Mouse (Mus musculus): ENCODE measurements at regions not wholly inside any gene's neighbourhood (a gene's known extent, or its start where the extent isn't known, plus 50 kb on each side); places are given as distances from the start of the nearest gene placed in this dataset.

DNA sequence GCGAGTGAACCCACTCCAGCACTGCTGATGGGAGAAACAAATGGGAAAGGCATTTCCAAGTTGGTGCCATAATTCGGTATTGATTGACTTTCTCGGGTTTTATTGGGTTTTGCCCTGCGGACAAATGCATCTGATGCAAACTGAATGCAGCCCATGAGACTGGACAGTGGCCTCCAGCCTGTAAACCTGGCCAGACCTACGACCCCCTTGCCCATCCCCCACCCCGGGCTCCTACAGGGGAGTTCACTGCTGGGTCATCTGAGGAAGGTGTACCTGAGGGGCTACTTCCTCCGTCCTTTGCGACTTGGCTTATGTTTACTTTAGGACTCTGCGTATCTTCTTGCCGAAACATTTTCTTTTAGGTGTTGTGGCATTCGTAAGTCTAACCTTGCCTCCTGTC lies 262.3 kb upstream of the Irx2 start:
- H3K27me3 ChIP-seq (ENCODE audit: insufficient read depth, low read length): peaks cover 48% of the 10 kb centered on the region
- no peak overlapping the region for H3K9ac ChIP-seq
- no peak overlapping the region for H3K27ac ChIP-seq (ENCODE audit: low read depth, low read length)
- no peaks in the 10 kb centered on the region for H3K4me1 ChIP-seq (ENCODE audit: insufficient read depth)
- no peak for ATAC-seq
- DNase-seq: no peak
- H3K36me3 ChIP-seq (ENCODE audit: insufficient read depth): no peaks in the 10 kb centered on the region
- H3K9me3 ChIP-seq (ENCODE audit: low read length): no peaks in the 10 kb centered on the region
- H3K4me3 ChIP-seq (ENCODE audit: low read depth, low read length): no peak overlapping the region
- TF ChIP-seq CTCF (IDR thresholded peaks at IDR 0.05; ENCODE audit: low read depth): no peak
- H3K4me2 ChIP-seq (ENCODE audit: low read depth): no peak overlapping the region
- 59% methylated on average over 11 of the region's 11 CpGs for WGBS

DNA sequence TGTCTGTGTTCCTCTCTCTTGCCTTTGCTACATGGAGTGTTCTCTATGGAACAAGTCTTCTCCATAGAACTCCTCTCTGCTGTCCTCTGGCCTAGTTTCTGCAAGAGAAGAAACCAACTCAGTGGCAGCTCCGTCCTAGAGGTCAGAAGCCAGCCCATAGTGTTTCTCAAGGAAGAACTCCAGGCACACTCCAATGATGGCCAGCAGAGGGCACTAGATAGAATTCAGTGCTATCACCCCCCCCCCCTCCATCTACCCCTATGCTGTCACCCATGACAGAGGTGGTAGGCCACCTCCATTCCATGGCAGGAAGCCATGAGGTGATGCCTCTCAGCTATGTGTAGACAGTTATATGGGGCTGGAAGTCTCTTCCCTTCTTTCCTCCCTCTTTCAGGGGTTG lies 258.5 kb upstream of the Irx2 start:
- Histone ChIP-seq H3K27ac (ENCODE audit: low read depth, low read length) (no peak overlapping the region), H3K4me1 (ENCODE audit: insufficient read depth) (no peaks in the 10 kb centered on the region), H3K9me3 (ENCODE audit: low read length) (no peaks in the 10 kb centered on the region), H3K4me3 (ENCODE audit: low read depth, low read length) (no peak overlapping the region), H3K27me3 (ENCODE audit: insufficient read depth, low read length) (peaks cover 40% of the 10 kb centered on the region), H3K36me3 (ENCODE audit: insufficient read depth) (no peaks in the 10 kb centered on the region), H3K9ac (no peak overlapping the region), H3K4me2 (ENCODE audit: low read depth) (no peak overlapping the region)
- DNase-seq: no peak
- 83% methylated on average over 1 of the region's 1 CpGs for WGBS
- TF ChIP-seq CTCF (IDR thresholded peaks at IDR 0.05; ENCODE audit: low read depth): peak; percentile 21; the same call in 1 of the 2 replicates
- ATAC-seq: no peak

DNA sequence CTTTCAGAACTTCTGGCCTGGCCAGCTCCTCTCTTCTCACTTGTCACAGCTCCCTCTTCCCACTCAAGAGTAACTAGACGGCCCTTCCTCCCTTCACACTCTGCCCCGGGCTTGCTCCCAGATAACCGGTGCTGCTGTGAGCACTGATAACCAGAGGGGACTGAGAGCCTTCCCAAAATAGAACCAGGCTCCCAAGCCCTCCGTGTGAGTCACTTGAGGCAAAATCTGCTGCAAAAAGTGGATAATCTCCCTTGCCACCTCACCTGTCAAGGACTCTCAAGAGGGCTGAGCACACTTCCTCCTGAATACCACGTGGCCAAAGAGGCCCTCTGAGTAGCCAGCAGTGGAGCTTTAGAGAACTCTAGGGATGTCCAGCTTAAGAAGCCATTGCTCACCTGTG lies 257.6 kb upstream of the Irx2 start:
- Histone ChIP-seq H3K27me3 (ENCODE audit: insufficient read depth, low read length) (peaks cover 31% of the 10 kb centered on the region), H3K4me2 (ENCODE audit: low read depth) (no peak overlapping the region), H3K9ac (no peak overlapping the region), H3K36me3 (ENCODE audit: insufficient read depth) (no peaks in the 10 kb centered on the region), H3K4me3 (ENCODE audit: low read depth, low read length) (no peak overlapping the region), H3K4me1 (ENCODE audit: insufficient read depth) (no peaks in the 10 kb centered on the region), H3K9me3 (ENCODE audit: low read length) (no peaks in the 10 kb centered on the region), H3K27ac (ENCODE audit: low read depth, low read length) (no peak overlapping the region)
- no peak for ATAC-seq
- DNase-seq: no peak
- no peak for TF ChIP-seq CTCF (IDR thresholded peaks at IDR 0.05; ENCODE audit: low read depth)
- WGBS: 75% methylated on average over 5 of the region's 5 CpGs

DNA sequence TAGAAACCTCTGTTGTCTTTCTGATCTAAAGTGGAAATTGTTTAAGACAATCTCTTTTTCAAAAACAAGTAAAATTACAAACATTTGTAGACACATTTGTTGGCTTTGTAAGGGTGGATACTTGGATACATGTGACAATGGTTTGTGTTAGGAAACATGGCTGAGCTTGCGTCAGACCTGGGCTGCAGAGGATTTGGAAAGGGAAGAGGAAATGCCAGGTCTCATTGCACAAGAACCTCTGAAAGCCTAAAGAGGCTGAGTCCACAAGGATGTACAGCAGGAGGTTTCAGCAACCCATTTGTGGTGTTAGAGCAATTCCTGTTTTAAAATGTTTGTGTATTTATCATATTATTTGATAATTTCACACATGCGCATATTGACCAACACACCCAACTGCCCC lies 235.3 kb upstream of the Irx2 start:
- Histone ChIP-seq H3K27ac (ENCODE audit: low read depth, low read length) (no peak overlapping the region), H3K4me2 (ENCODE audit: low read depth) (no peak overlapping the region), H3K27me3 (ENCODE audit: insufficient read depth, low read length) (no peaks in the 10 kb centered on the region), H3K9me3 (ENCODE audit: low read length) (no peaks in the 10 kb centered on the region), H3K36me3 (ENCODE audit: insufficient read depth) (no peaks in the 10 kb centered on the region), H3K9ac (no peak overlapping the region), H3K4me1 (ENCODE audit: insufficient read depth) (no peaks in the 10 kb centered on the region), H3K4me3 (ENCODE audit: low read depth, low read length) (no peak overlapping the region)
- WGBS: 98% methylated on average over 2 of the region's 2 CpGs
- TF ChIP-seq CTCF (IDR thresholded peaks at IDR 0.05; ENCODE audit: low read depth): no peak
- no peak for DNase-seq
- ATAC-seq: no peak

DNA sequence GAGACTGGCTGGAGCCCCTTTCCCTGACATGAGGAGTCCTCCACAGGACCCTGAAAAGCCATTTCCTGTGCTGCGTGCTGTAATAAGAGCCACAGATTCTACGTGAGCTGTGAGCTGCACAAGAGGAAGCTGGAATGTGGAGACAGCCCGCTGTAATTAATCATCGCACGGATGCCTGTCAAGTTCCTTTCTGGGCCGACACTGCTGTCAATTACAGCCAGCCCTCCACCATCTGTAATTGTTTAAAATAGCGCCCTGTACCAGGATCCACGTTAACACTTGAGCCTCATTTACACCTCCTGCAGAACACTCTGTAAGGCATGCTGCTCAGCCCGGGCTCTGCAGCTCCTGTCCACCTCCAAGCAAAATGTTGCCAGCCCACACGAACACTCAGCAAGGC lies 227.9 kb upstream of the Irx2 start:
- H3K27me3 ChIP-seq (ENCODE audit: insufficient read depth, low read length): no peaks in the 10 kb centered on the region
- peak; percentile 93 for ATAC-seq
- 0 out of 2 replicates have a peak, but pooled peaks cover 4% of the 10 kb centered on the region for H3K4me1 ChIP-seq (ENCODE audit: insufficient read depth)
- H3K36me3 ChIP-seq (ENCODE audit: insufficient read depth): no peaks in the 10 kb centered on the region
- H3K27ac ChIP-seq (ENCODE audit: low read depth, low read length): no peak overlapping the region
- H3K4me3 ChIP-seq (ENCODE audit: low read depth, low read length): no peak overlapping the region
- no peaks in the 10 kb centered on the region for H3K9me3 ChIP-seq (ENCODE audit: low read length)
- peak; percentile 41 for DNase-seq
- no peak overlapping the region for H3K9ac ChIP-seq
- 15% methylated on average over 10 of the region's 10 CpGs for WGBS
- TF ChIP-seq CTCF (IDR thresholded peaks at IDR 0.05; ENCODE audit: low read depth): no peak
- no peak overlapping the region for H3K4me2 ChIP-seq (ENCODE audit: low read depth)

DNA sequence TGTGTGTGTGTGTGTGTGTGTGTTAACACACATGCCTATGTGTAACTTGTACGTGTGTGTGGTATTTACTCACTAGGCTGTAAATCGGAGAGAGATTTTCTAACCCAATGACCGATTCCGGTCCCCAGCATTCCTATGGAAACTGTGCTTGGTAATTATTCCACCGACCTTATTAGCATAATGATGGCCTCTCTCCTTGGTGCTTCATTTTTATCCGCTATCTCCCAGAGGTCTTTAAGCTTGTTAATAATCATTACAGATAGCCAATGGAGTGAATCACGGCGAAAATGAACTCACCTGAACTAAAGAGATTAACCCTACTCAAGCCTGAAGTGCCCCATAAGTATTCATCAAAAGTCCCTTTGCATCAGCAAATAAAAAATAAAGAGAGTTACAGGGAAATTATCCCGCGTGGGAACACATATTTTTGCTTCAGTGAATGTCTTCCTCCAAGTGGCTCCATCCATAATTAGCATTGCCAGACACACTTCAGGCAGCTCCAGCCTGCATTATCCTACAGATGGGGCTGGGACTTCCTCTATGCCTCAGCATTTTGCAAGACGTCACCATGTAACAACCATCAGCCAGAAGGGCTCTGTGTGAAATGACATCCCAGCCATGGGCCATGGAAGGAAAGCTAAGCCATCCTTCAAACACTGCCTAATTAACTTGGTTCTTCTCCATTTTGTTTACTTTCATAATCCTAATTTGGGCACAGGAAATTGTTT lies 219.2 kb upstream of the Irx2 start:
- peak; percentile 82 for ATAC-seq
- H3K9ac ChIP-seq: no peak overlapping the region
- H3K36me3 ChIP-seq (ENCODE audit: insufficient read depth): no peaks in the 10 kb centered on the region
- no peak overlapping the region for H3K27ac ChIP-seq (ENCODE audit: low read depth, low read length)
- no peak overlapping the region for H3K4me2 ChIP-seq (ENCODE audit: low read depth)
- DNase-seq: no peak
- TF ChIP-seq CTCF (IDR thresholded peaks at IDR 0.05; ENCODE audit: low read depth): no peak
- no peak overlapping the region for H3K4me3 ChIP-seq (ENCODE audit: low read depth, low read length)
- H3K4me1 ChIP-seq (ENCODE audit: insufficient read depth): no peaks in the 10 kb centered on the region
- no peaks in the 10 kb centered on the region for H3K9me3 ChIP-seq (ENCODE audit: low read length)
- WGBS: 60% methylated on average over 11 of the region's 11 CpGs
- H3K27me3 ChIP-seq (ENCODE audit: insufficient read depth, low read length): no peaks in the 10 kb centered on the region

DNA sequence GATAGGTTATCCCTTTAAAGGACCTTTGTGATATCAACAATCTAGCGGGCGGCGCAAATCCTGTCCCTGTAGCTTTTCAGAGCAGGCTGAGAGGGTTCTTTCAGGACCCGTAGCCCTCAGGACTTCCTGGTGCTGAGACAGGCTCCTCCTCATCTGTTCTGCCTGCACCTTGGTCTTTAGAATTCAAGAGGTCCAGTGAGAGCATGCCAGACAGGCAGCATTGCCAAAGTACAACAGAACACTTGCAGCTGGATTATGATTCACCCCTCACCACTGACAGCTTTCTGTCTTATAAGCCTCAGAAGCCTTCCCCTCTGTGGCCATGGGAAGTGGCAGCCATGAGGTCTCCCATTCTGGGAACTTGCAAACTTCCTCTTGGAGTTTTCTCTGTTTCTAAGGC lies 216.0 kb upstream of the Irx2 start:
- ATAC-seq: no peak
- H3K9me3 ChIP-seq (ENCODE audit: low read length): no peaks in the 10 kb centered on the region
- H3K27ac ChIP-seq (ENCODE audit: low read depth, low read length): no peak overlapping the region
- H3K27me3 ChIP-seq (ENCODE audit: insufficient read depth, low read length): no peaks in the 10 kb centered on the region
- no peak for DNase-seq
- H3K4me2 ChIP-seq (ENCODE audit: low read depth): no peak overlapping the region
- no peak for TF ChIP-seq CTCF (IDR thresholded peaks at IDR 0.05; ENCODE audit: low read depth)
- H3K36me3 ChIP-seq (ENCODE audit: insufficient read depth): no peaks in the 10 kb centered on the region
- 95% methylated on average over 4 of the region's 4 CpGs for WGBS
- H3K4me3 ChIP-seq (ENCODE audit: low read depth, low read length): no peak overlapping the region
- H3K4me1 ChIP-seq (ENCODE audit: insufficient read depth): no peaks in the 10 kb centered on the region
- H3K9ac ChIP-seq: no peak overlapping the region

Data from forebrain, postnatal 0 days (tissue).